Mouse (Mus musculus) bone marrow, adult 2 months (tissue): ENCODE measurements around the gene Lrrc3b.

Source experiments
- CTCF ChIP-seq: fragments of 200-500 bp; IDR thresholded peaks from 2 replicates; pipeline ENCODE4 v1.5.1; 2011; ENCODE audit warnings: low read length, control low read depth; ENCODE audit not compliant: control insufficient read depth, insufficient read depth
- POLR2A ChIP-seq: fragments of 200-500 bp; IDR thresholded peaks from 2 replicates; pipeline ENCODE4 v1.6.1; 2011; ENCODE audit warnings: low read depth, mild to moderate bottlenecking, control low read depth, low read length, borderline replicate concordance; ENCODE audit not compliant: control insufficient read depth

GRCm38 (mm10) chr14:15331370-15331769 lies 107.4 kb downstream of the Lrrc3b start:
- no peak for TF ChIP-seq CTCF
- no peak for TF ChIP-seq POLR2A
